Mouse (Mus musculus) common myeloid progenitor, adult 5-6 weeks (primary cell): ENCODE data around the gene Mdfi. TPM values are rescaled to one million over a fixed set of nuclear protein-coding genes. Genes with fewer than 3 reads are reported as not detected.

Source experiments
- ATAC-seq: replicated peaks from 2 replicates; pipeline ENCODE4 v1.8.0; 2016; ENCODE audit warnings: low read depth, mild to moderate bottlenecking, moderate TSS enrichment, inconsistent platforms; ENCODE audit not compliant: poor library complexity, severe bottlenecking
- total RNA-seq: library from RNA; stranded (forward); fragments of 200-1000, 187-1606 nt; gene quantifications from 2 replicates; pipeline ENCODE4 v1.2.3, GENCODE M21; 2017

Mdfi gene
- total RNA-seq, 1 experiment from 2014 or later = 9.2 TPM

- no peak for ATAC-seq
Observed at GRCm38 (mm10) chr17:47850035-47850434, 15.5 kb upstream of the Mdfi start.

GRCm38 (mm10) chr17:47847985-47848384 is 13.5 kb upstream of the Mdfi start:
- ATAC-seq = no peak

- ATAC-seq = no peak
Observed at GRCm38 (mm10) chr17:47845609-47846008, 11.1 kb upstream of the Mdfi start.

- no peak for ATAC-seq
Observed at GRCm38 (mm10) chr17:47843465-47843864, 9.0 kb upstream of the Mdfi start.

GRCm38 (mm10) chr17:47841931-47842623 is 7.6 kb upstream of the Mdfi start:
- ATAC-seq = peak; percentile 61

- no peak for ATAC-seq
Observed at GRCm38 (mm10) chr17:47841521-47841920, 7.0 kb upstream of the Mdfi start.

GRCm38 (mm10) chr17:47837808-47838207 is 3.3 kb upstream of the Mdfi start:
- peak; percentile 48 for ATAC-seq

- ATAC-seq = no peak
Observed at GRCm38 (mm10) chr17:47833628-47834481, 636 bp downstream of the Mdfi start.

GRCm38 (mm10) chr17:47833029-47833627 is 1.4 kb downstream of the Mdfi start:
- peak; percentile 31 for ATAC-seq

GRCm38 (mm10) chr17:47832501-47833028 is 1.9 kb downstream of the Mdfi start:
- ATAC-seq = no peak

- ATAC-seq = no peak
Observed at GRCm38 (mm10) chr17:47831772-47832171, 2.7 kb downstream of the Mdfi start.

GRCm38 (mm10) chr17:47831161-47831560 is 3.3 kb downstream of the Mdfi start:
- ATAC-seq = peak; percentile 43; the same call in 1 of the 2 replicates

GRCm38 (mm10) chr17:47821339-47821738 is 13.2 kb downstream of the Mdfi start:
- no peak for ATAC-seq

GRCm38 (mm10) chr17:47818038-47818725 is 16.3 kb downstream of the Mdfi start:
- ATAC-seq = no peak

- no peak for ATAC-seq
Observed at GRCm38 (mm10) chr17:47815446-47815845, 19.0 kb downstream of the Mdfi start.

- no peak for ATAC-seq
Observed at GRCm38 (mm10) chr17:47814496-47814895, 20.0 kb downstream of the Mdfi start.

- ATAC-seq = no peak
Observed at GRCm38 (mm10) chr17:47813616-47814015, 20.9 kb downstream of the Mdfi start.

GRCm38 (mm10) chr17:47812200-47812599 is 22.3 kb downstream of the Mdfi start:
- no peak for ATAC-seq

- ATAC-seq = no peak
Observed at GRCm38 (mm10) chr17:47811265-47811800, 23.2 kb downstream of the Mdfi start.

GRCm38 (mm10) chr17:47806230-47806629 is 28.3 kb downstream of the Mdfi start:
- ATAC-seq = no peak
